Mouse (Mus musculus) cortical plate, adult 2 months (tissue): ENCODE results near the gene Mob3c.

Source experiments
- CTCF ChIP-seq: fragments of 200-500 bp; IDR thresholded peaks from 2 replicates; pipeline ENCODE4 v1.5.1; 2011; ENCODE audit warnings: mild to moderate bottlenecking, control low read depth, low read length; ENCODE audit not compliant: insufficient read depth; ENCODE audit errors: extremely low read depth
- POLR2A ChIP-seq: fragments of 200-500 bp; IDR thresholded peaks from 2 replicates; pipeline ENCODE4 v1.6.1; 2011; ENCODE audit warnings: mild to moderate bottlenecking, low read length, control low read depth; ENCODE audit not compliant: insufficient read depth; ENCODE audit errors: extremely low read depth

DNA sequence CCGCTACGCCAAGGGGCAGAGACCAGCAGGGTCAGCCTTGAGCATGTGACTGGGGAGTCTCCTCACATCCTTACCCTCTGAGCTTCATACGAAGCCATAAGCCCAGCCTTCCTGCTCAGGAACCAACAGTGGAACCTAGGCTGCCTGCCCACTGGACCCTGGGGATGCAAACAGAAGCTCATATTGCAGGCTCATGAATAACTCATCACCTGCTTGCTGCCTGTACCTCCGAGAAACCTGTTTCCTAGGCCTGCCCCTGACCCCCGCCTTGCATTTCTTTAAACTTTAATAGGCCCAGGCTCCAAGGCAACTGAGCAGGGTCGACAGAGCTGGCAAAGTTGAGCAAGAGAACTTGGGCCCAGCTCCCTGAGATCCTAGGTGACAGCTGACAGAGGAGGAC is 56.1 kb downstream of the Mob3c start, which contains the start of gene Kncn:
- no peak for TF ChIP-seq POLR2A
- no peak for TF ChIP-seq CTCF
